Mouse (Mus musculus) lung, postnatal 4 days (tissue): Measurements from ENCODE around the gene Dhx40.

Experiments
- DNase-seq, 2 experiments: peaks; one replicate each; pipeline ENCODE4 v3.0.0; 2021

Dhx40 gene

DNA sequence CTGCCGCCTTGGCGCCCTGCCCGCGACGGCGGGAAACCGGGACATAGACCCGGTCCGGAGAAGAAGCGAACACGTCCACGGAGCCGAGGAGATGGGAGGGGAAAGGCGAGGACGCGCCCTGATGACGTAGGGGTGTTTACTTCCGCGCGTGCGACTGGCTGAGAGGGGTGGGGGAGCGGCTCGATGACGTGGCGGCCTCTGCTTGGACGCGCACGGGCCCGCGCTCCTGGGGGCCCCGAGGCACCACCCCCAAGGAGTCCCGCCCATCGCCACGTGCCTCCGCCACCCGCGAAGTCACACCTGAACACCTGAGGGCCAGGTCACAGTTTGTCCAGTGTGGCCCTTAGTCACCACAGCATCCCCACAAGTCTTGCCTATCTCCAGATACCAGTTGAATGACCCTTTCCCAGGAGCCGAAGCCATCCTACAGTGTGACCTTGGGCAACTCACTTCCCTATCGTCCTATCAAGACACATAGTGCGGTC lies at the start of gene Dhx40:
TSS of gene Dhx40 (minus strand) at position 242 of the 485 bp plus-strand sequence.
- DNase-seq: peak; percentile 94

DNA sequence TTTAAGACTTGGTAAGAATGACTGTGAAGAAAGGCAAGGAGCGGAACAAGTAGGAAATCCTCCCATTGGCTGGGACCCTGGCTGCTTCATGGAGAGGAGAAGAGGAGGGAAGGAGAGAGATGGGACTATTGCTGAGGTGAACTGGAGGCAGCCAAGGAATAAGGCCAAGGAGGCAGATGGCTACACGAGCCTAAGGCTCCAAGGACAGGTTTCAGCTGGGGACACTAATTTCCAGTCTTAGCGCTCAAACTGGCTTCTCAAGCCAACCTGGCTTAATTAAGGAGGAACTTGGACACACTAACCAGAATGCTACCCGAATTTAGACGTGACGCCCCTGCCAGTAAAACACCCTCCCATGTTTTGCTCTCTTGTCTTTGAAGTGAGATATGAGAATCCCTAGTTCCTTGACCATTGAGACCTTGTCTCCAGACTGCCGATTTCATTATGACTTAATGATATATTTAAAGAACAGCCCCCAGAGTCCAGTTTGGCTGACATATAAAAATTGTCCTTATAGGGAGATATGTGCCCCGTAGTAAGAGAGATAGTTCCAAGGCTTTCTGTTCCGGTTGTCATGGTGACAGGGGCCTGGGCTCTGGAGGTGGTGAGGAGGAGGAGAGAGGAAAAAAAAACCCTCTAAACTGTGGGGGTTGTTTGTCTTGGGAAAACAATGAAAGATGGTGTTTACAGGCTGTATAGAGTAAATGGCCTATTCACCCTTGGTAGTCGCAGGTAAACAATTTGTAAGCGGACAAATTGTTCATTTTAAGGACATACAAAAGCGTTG lies 48.3 kb upstream of the Dhx40 start:
- no peak for DNase-seq

DNA sequence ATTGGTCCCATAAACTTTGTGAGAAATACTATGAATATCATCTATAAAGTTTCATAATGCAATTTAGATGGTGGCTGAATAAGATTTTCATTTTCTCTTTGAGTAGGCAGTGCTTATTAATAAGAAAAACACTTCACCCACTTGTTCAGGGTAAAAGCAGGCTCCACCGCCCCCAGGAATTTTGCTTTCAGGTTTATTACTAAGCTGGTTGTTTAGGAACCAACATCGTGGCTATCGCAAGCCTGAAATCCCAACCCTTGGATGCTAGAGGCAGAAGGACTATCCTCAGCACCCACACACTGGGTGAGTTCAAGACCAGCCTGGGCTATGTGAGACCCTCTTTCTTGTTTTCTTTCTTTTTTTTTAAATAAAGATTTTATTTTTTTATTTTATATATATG lies 45.5 kb upstream of the Dhx40 start:
- no peak for DNase-seq

DNA sequence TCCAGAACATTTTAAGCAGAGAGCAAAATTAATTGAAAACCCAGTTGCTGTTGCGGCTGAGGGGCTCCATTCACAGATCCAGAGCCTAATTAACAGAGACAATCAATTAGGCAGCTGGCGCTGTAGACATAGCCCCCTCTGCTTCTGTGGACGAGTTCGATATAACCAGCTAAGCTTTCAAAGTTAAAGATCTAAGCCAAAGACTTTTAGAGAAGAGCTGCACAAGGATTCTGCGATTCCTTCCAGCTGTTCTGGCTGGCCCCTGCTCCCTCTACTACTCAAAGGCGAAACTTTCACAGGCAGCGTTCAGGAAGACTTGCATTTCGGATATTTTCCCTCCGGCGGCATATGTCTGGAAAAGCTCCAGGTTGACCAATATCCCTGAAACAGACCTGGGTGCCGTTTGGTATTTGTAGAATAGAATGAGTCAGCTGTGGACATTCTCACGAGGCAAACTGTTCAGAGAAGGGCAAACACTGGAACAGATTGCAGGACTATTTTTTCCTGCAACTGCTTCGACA lies 45.0 kb upstream of the Dhx40 start:
- peak; percentile 21 to 38 for DNase-seq

DNA sequence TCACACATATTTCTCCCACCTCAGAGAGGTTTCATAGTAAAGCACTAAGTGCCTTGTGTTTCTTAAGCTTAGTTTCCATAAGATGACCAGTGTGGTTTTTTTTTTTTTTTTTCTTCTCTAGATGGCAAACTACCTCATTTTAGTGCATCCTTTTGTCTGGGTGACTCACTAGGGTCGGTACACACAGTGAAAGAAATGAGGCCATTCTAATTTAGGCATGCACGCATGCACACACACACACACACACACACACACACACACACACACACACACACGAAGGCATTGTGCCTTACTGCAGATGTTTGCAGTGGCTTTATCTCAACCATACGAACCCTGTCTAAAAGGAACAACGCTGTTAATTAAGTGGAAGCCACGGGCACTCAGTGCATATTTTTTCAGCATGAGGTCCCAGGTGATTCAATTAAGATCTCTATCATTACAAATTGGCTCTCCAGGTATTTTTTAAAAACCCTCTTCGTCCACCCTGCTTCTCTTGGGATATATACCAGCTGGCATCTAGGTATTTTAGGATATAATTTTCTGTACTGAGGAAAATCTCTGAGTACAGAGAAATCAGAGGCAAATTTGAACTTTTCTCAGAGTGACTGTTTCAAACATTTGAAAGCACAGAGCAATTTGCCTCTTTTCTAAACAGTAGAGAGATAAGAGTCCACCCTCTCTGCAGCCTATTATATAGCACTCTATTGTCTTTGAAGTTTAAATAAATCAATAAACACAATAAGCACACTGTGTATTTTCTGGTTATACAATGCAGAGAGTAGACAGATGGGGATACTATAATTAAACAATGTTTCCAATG lies 44.4 kb upstream of the Dhx40 start:
- DNase-seq: no peak

DNA sequence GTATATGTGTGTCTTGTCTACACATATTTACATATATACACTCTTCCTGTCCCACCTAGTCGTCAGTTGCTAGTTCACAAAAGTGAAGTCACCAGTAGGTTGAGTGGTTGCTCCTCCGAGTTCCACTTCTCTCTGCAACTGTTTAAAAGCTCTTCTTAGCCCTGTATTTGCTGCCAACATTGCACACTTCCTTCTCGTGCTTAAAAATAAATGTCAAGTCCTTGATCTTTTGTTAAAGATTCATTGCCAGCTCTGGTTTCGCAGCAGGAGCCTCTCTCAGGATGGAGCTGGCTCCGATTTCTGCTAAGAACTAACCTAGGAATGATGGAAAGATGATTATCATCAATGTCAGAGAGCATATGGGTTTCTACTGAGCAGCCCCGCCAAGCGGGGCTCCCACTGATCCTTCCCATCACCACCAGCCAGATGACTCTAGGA lies 43.7 kb upstream of the Dhx40 start:
- no peak for DNase-seq

DNA sequence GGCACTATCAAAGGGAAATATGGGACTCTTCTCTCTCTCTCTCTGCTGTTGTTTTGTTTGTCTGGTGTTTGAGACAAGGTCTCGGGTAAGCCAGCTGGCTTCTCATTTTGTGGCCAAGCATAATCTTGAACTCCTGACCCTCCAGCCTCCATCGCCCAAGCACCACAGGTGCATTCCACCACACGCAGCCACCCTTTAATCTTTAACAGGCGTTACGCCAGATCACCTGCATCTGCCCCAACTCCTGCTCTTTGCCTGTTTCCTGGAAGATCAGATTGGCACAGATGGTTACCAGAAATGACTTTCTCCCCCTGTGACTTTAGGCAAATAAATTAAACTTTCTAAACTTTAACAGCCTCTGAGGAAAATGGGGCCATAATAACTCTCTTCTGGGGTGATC lies 36.3 kb upstream of the Dhx40 start:
- no peak for DNase-seq

DNA sequence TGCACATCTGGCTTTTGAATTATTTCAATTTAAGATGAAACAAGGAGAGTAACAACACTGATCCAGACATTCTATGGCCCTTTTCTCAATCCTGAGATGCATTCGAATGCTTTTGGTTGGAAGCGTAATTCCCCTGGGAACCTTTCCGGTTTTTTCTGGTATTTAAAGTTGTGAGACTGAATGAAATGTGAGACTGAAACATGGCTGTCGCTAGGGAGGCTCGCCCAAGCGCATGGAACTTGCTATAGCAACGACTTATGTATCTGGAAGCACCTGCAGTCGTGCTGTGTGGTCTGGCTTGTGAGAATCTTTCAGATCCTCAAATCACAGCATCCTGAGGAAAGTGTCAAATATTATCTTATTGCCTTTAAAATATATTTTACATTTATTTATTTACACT lies 33.7 kb upstream of the Dhx40 start:
- DNase-seq: no peak

DNA sequence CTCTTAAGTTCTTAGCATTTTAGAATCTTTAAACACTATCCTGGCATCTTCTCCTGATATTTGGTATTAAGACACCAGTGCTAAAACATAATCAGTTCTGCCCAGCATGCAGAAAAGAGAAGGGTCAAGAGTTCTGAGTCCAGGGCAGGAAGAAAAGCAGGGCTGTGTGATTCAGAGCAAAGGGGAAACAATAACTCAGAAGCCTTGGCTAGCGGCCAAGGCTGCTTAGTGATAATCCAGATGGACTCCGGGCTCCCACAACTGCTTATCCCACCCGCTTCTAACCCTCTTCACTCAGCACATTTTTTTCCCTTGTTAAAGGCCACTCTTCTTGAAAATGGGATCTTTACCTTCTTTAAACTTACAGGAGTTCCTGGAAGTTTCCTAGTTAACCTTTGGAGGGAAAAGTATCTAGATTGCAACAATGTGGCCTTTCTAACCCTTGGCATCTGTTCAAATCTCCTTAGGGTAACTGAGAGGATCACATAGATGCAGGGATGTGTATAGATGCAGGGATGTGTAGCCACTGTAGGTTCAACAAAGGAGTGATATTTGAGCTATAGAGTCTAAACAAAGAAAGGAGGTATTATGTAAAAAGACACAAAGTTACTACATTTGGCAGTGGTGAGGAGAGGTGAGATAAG lies 33.1 kb upstream of the Dhx40 start:
- DNase-seq: peak; percentile 62 to 73

DNA sequence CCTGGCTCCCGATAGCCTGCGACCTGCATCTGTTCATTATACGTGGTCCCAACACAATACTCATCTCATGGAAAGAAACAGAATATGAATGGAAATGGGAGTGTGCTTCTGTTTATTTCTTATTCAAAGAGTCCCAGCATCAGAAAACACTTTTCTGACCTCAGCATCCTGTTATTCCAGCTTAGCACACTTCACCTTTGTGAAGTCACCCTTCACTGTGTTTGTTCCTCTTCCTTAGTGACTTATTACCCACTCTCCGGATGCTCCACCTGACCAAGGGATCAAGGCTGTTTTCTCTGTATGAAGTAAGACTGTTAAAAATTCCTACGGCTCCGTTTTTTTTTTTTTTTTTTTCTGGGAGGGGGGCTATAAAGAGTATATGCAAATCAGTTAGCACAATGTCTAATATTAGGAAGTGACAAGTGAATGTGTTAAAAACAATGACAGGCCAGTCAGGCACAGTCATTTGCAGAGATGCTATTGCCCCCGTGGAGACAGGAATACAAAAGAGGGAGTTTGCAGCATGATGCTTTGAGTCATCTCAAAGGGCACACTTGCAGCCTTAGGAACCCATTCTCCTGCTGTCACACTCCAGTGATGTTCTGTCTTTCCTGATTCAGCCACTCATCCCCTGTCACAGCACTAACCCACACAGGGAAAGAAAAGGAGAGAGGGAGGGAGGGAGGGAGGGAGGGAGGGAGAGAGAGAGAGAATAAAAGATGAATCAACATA lies 32.3 kb upstream of the Dhx40 start:
- no peak for DNase-seq

DNA sequence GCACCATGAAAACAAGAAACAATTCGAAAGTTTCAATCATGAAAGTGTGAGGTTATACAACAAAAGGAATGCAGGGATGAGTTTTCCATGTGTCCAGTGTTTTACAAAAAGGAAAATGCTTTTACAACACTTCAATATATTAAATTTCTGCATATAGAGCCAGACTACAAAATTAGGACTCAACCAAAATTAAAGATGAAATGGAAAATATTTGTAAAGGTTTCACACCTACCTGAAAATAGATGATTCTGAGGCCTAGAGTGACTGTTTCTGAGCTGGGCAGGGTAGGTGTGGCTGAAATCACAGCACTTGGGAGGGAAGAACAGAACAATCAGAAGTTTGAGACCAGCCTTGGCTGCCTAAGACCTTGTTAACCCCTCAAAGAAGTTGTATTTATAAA lies 31.2 kb upstream of the Dhx40 start:
- no peak for DNase-seq

DNA sequence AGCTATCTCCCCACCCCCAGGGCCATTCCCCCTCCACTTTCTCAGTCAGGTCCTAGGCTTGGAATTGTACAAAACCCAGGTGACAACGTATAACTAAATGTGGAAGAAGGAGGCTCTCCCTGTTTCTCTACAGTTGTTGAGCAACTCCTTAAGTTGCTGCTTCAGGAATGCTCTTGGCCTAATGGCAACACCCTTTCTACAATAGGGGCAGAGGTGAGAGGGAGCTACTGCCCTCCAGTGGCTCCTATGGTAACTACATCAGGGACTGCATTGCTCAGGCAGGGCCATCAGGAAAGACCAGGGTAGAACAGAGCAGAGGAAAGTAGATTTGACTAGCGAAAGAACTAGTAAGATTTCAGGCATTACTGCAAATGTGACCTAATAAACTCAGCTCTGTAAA lies 28.8 kb upstream of the Dhx40 start:
- DNase-seq: peak; percentile 83 to 91

DNA sequence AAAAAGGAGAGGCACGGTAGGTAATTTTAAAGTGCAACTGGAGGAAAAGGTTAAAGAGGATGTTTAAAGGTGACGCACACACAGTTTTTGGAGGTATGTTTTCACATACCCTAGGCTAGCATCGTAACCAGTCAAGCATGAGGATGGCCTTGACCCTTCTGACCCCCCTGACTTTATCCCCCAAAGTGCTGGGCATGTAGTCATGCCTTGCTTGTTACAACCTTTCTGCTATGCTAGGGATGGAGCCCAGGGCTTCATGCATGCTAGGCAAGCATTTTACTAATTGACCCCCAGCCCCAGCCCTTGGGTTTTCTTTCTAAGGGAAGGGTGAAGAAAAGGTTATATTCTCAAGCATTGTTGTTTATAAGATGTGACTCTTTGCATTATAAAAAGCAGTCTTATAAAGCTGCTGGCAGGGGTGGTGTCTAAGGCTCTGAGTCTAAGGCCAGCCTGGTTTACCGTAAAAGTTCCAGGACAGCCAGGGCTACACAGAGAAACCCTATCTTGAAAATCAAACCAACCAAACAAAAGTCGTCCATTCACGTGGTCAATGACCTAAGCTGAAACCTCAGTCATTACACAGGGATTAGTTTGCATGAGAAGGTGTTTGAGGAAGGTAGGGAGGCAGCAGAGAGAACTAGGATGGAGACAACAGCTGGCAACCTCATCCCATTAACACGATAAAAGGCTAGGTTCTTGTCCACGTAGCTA lies 27.2 kb upstream of the Dhx40 start:
- DNase-seq: no peak

DNA sequence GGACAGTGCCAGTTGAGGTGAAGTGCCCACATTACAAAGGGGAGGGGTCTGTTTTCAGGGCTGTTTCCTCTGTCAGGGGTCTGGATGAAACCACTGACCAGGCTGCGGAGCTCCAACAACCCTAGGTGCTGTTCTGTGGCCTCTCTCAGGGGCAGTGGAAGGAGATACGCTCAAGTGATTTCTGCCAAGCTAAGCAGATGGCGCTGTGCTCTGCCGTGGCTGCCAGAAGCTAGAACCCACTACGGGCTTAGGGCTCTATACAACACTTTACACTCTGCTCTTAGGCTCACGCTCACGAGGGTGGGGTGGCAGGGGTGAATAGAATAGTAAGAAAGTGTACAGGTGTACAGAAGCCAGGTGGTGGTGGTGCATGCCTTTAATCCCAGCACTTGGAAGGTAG lies 26.5 kb upstream of the Dhx40 start:
- DNase-seq: no peak

DNA sequence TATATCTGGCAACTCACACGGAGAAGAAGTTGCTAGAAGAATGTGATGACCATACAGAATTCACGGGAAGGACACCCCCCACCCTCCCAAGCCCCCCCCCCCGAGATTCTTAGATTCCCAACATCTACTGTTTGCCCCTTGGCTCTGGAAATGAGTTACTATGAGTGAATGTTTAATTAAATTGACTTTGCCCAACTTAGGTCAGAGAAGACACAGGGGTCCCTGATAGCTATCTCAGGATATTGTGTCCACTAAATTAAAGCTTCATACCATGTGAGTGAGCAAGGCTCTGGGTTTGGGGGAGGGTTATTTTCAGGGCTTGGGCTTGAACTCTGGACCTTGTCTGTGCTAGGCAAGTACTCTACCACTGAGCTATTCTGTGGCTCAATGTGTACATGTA lies 25.6 kb upstream of the Dhx40 start:
- no peak for DNase-seq

DNA sequence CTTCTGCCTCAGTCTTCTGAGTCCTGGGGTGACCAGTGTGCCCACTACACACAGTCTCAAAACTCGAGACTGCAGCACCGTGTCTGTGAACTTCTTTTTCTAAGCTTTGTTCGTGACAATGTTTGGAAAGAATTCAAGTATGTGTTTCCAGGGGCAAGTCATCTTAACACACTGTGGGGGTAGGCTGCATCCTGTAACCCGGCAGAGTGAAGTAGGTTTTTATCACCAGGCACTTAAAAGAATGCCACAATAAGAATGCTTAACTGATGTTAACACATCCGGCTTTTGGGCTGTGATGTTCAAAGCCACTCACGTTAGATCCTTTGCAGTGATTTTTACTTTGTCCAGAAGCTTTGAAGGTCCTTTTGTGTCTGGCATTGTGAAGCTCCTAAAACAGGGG lies 20.9 kb upstream of the Dhx40 start:
- DNase-seq: no peak

DNA sequence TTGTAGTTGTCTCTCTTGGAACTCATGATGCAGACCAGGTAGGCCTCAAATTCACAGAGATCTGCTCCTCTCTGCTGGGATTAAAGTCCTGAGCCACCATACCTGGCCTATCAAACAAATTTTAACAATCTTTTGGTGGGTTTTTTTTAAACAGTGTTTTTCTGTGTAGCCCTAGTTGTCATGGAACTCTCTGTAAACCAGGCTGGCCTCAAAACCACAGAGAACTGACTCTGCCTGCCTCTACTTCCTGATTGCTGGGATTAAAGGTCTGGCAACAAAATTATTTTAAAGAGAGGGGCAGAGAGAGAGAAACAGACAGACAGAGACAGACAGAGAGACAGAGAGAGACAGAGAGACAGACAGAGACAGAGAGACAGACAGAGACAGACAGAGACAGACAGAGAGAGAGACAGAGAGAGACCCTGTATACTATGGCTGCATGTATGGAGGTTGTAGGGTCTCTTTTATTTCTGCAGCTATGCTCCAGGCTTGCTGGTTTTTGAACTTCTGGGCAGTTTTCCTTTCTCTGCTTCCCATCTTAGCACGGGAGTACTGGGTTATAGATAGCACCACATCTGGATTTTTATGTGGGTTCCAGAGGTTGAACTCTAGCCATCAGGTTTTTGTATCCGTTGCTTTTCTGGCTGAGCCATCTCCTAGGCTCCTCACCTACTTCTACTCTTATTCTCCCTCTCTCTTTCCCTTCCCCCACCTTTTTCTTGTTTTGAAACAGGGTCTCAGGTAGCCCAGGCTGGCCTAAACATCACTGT lies 20.1 kb upstream of the Dhx40 start:
- DNase-seq: no peak

DNA sequence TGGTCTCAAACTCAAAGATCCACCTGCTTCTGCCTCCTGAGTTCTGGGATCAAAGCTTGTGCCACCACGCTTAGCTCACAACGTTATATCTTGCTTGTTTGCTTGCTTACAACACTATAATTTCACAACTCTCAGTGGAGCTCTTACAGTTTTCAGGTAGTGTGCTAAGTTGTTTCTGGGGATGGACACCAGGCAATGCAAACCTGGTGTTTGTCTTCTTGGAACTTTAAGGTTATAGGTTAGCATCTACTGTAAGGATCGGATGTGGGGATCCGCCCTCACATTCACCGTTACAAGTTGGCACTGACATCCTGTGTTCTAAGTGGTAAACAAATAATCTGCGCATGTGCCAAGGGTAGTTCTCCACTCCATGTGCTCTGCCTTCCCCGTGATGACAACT lies 16.9 kb upstream of the Dhx40 start:
- DNase-seq: no peak

DNA sequence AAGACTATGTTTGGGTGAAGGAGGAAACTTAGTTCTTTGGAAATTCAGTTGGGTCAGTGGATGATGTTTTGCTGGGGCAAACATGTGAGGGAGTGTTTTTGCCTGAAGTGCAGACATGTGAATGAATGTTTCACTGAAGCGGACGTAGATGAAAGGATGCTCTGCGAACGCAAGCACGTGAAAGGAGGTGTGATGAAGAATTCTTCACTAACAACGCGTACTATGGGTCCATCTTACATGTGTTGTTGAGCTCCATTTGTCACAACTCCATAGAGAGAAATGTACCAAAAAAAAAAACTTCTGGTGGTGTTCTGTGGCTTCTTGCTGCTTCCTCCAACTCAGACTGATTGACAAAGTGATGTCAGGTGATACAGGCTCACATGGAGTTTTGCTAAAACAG lies 15.0 kb upstream of the Dhx40 start:
- DNase-seq: no peak

DNA sequence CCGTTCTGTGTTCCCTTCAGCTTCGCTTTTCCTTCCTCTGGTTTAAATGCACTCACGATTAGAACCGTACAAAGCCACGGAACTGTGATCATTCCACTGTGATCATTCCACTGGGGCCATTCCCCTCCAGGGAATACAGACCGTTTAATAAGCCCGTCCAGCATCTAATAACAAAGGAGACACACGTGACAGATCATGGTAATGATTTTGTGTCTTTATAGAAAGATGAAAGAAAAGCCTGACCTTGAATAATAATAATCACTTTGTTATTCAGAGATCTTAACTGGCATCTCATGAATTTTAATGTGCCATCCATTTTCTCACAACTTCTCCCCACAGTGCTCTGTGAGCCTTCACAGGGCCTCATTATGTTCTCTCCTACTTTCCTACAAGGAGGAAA lies 12.0 kb upstream of the Dhx40 start:
- no peak for DNase-seq

DNA sequence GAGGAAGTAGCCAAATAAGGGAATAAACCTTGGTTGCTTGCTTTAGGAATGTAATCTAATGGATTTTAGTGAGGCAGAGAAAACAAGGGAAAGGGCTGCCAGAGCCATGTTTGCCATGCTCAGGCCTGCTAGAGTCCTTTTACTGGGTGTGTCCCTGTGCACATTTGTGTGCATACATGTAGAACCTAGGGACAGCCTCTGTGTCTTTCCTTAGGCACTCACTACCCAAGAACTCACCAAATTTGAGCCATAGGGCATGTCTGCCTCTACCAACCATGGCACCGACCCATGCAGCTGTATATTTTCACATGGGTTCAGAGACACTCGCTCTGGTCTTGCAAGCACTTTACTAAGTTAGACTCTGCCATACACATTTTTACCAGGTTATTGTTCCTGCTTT lies 11.4 kb upstream of the Dhx40 start:
- no peak for DNase-seq
